16 mouse cellular contexts compared by ENCODE assay signal in genomic region chr2:160915821-160916610, GRCm38 (mm10). TPM values are rescaled to one million over a fixed set of nuclear protein-coding genes. Genes with fewer than 3 reads are reported as not detected.
A peak's percentile ranks its signal among the peaks of the same experiment; 100 is the strongest.
DNase-seq lines count a peak whose midpoint lies in the region; ATAC-seq lines count a peak whose summit lies in the region.
"Had no signal": no experiment of that assay in that cellular context is flagged by ENCODE, and none has a peak within 500 bp of the region (broad histone marks: within the 10 kb centered on the region; RNA-seq: fewer than 3 reads in every experiment).

No protein-coding gene starts in this region.

- H3K27me3 ChIP-seq in limb, embryonic 10.5 days (ENCODE audit: low read depth, poor library complexity, severe bottlenecking), result peaks cover 47% of the 10 kb centered on the region
- H3K27me3 ChIP-seq in forebrain, embryonic 13.5 days, result peaks cover 48% of the 10 kb centered on the region

- no peaks in the 10 kb centered on the region for H3K9me3 ChIP-seq in limb, embryonic 10.5 days (replicated peaks)
- no peaks in the 10 kb centered on the region for H3K9me3 ChIP-seq in forebrain, embryonic 13.5 days (replicated peaks)
- H3K9me3 ChIP-seq: heart, embryonic 10.5 days; liver, embryonic 13.5 days; midbrain, embryonic 15.5 days; neural tube, embryonic 13.5 days had no signal

- no peak for ATAC-seq in forebrain, embryonic 13.5 days
- no peak for ATAC-seq in CD4-positive, CD25-positive, alpha-beta regulatory T cell, adult 4 months
- ATAC-seq: midbrain, embryonic 15.5 days had no signal

- WGBS in limb, embryonic 10.5 days, result 85% methylated on average over 13 of the region's 13 CpGs
- WGBS in forebrain, embryonic 13.5 days, result 79% methylated on average over 13 of the region's 13 CpGs

- no peak overlapping the region for H3K4me3 ChIP-seq in limb, embryonic 10.5 days
- H3K4me3 ChIP-seq in forebrain, embryonic 13.5 days, result no peak overlapping the region
- H3K4me3 ChIP-seq: heart, embryonic 10.5 days; liver, embryonic 13.5 days; midbrain, embryonic 15.5 days; neural tube, embryonic 13.5 days had no signal

- DNase-seq in frontal cortex, postnatal 36 days (ENCODE audit: low spot score in 2 of 2), result peak; percentile 19
- DNase-seq in frontal cortex, postnatal 14 days (ENCODE audit: low spot score in 2 of 2), result no peak
- peak; percentile 91 for DNase-seq in brain, adult 2 months (ENCODE audit: low read depth, low spot score)
- peak; percentile 53 to 73 for DNase-seq in cerebellum, postnatal 14 days
- DNase-seq in limb, embryonic 10.5 days (ENCODE audit: low spot score), result no peak
- no peak for DNase-seq in thymus, postnatal 4 days
- DNase-seq: adrenal gland, postnatal 10 days; gastrocnemius, postnatal 10 days; kidney, adult 9 months; liver, embryonic 13.5 days; lung, postnatal 14 days had no signal

- H3K4me2 ChIP-seq in forebrain, embryonic 13.5 days, result no peak overlapping the region
- H3K4me2 ChIP-seq: liver, embryonic 13.5 days; midbrain, embryonic 15.5 days; neural tube, embryonic 13.5 days had no signal

- peaks cover 58% of the 10 kb centered on the region for H3K4me1 ChIP-seq in limb, embryonic 10.5 days
- peaks cover 32% of the 10 kb centered on the region for H3K4me1 ChIP-seq in forebrain, embryonic 13.5 days

- no peaks in the 10 kb centered on the region for H3K36me3 ChIP-seq in limb, embryonic 10.5 days
- no peaks in the 10 kb centered on the region for H3K36me3 ChIP-seq in forebrain, embryonic 13.5 days (ENCODE audit: poor library complexity, severe bottlenecking)
- H3K36me3 ChIP-seq: heart, embryonic 10.5 days; liver, embryonic 13.5 days; midbrain, embryonic 15.5 days; neural tube, embryonic 13.5 days had no signal

- H3K27ac ChIP-seq in limb, embryonic 10.5 days, result peak overlapping the region; percentile 26; the same call in 1 of the 2 replicates
- H3K27ac ChIP-seq in forebrain, embryonic 13.5 days, result no peak overlapping the region
- H3K27ac ChIP-seq: heart, embryonic 10.5 days; liver, embryonic 13.5 days; midbrain, embryonic 15.5 days; neural tube, embryonic 13.5 days had no signal

- H3K9ac ChIP-seq in forebrain, embryonic 13.5 days, result no peak overlapping the region
- H3K9ac ChIP-seq: liver, embryonic 13.5 days; midbrain, embryonic 15.5 days; neural tube, embryonic 13.5 days had no signal

RNA-seq across cellular contexts. Expression of gene Emilin3, which starts 3.9 kb away (rescaled TPM):
- 2.6 and 4.9 TPM in 2 replicates for polyA plus RNA-seq in limb, embryonic 10.5 days (2016; fragmentation: Nextera tagmentation; extraction: Ambion mirVana)
- polyA plus RNA-seq in forebrain, embryonic 13.5 days (2015; fragmentation: Nextera tagmentation; extraction: Ambion mirVana), result 0.72 and 0.84 TPM in 2 replicates
- not detected for polyA plus RNA-seq in CD4-positive, CD25-positive, alpha-beta regulatory T cell, adult 4 months (2017; shearing (Covaris generic))

RNA-seq across cellular contexts. Expression of gene Lpin3, which starts 35.5 kb away (rescaled TPM):
- 0.90 and 1.6 TPM in 2 replicates for polyA plus RNA-seq in limb, embryonic 10.5 days (2016; fragmentation: Nextera tagmentation; extraction: Ambion mirVana)
- polyA plus RNA-seq in forebrain, embryonic 13.5 days (2015; fragmentation: Nextera tagmentation; extraction: Ambion mirVana), result 0.06 and 0.21 TPM in 2 replicates
- 1 to 10 TPM in 1 of 2 experiments, under 1 TPM in 1; 0.55 to 1.4 TPM for polyA plus RNA-seq in CD4-positive, CD25-positive, alpha-beta regulatory T cell, adult 4 months (2017; shearing (Covaris generic))

RNA-seq across cellular contexts. Expression of gene Zhx3, which starts 43.2 kb away (rescaled TPM):
- 5.2 and 7.6 TPM in 2 replicates for polyA plus RNA-seq in limb, embryonic 10.5 days (2016; fragmentation: Nextera tagmentation; extraction: Ambion mirVana)
- 13.7 and 14.0 TPM in 2 replicates for polyA plus RNA-seq in forebrain, embryonic 13.5 days (2015; fragmentation: Nextera tagmentation; extraction: Ambion mirVana)
- 10 to 100 TPM in 1 of 2 experiments, 1 to 10 TPM in 1; 8.3 to 11.5 TPM for polyA plus RNA-seq in CD4-positive, CD25-positive, alpha-beta regulatory T cell, adult 4 months (2017; shearing (Covaris generic))

Comparison
In these comparisons a context has a peak if more than half of its experiments do, and no peak if none do; other contexts are left out.
1. DNase-seq: peak in frontal cortex, postnatal 36 days (2 of 2), brain, adult 2 months (single experiment) and cerebellum, postnatal 14 days (2 of 2); none in frontal cortex, postnatal 14 days (0 of 2), limb, embryonic 10.5 days (single experiment) and thymus, postnatal 4 days (single experiment).